Mouse (Mus musculus) midbrain, postnatal 0 days (tissue): ENCODE data around the gene Olfr906. TPM values are rescaled to one million over a fixed set of nuclear protein-coding genes. Genes with fewer than 3 reads are reported as not detected.

Experiments
- ATAC-seq: fragments of 200-750 bp; cut with Nextera tagmentation; 2 replicates; pipeline ENCODE4 v1.8.0; 2017; ENCODE audit warnings: moderate number of reproducible peaks, mild to moderate bottlenecking, moderate TSS enrichment, moderate library complexity; ENCODE audit not compliant: low FRiP score
- DNase-seq: peaks from one replicate; pipeline ENCODE4 v3.0.0-alpha.2; 2015; ENCODE audit warnings: low spot score
- H3K27ac ChIP-seq: fragments of 300-500 bp; sonication (generic); 2 replicates; pipeline ENCODE4 v1.5.1; 2014; ENCODE audit warnings: low read depth, mild to moderate bottlenecking, low read length, mixed read lengths
- H3K27me3 ChIP-seq: fragments of 300-500 bp; sonication (generic); 2 replicates; pipeline ENCODE4 v1.6.1; 2014; ENCODE audit warnings: low read length, control low read depth, mixed read lengths; ENCODE audit not compliant: insufficient read depth
- H3K36me3 ChIP-seq: fragments of 300-500 bp; sonication (generic); 2 replicates; pipeline ENCODE4 v1.6.1; 2014; ENCODE audit warnings: low read length, control low read depth, mixed read lengths; ENCODE audit not compliant: insufficient read depth
- H3K4me1 ChIP-seq: fragments of 300-500 bp; sonication (generic); 2 replicates; pipeline ENCODE4 v1.6.1; 2014; ENCODE audit warnings: mild to moderate bottlenecking, control low read depth, antibody characterized with exemption, low read length, mixed read lengths; ENCODE audit not compliant: insufficient read depth
- H3K4me2 ChIP-seq: fragments of 300-500 bp; sonication (generic); 2 replicates; pipeline ENCODE4 v1.6.1; 2014; ENCODE audit warnings: low read depth, mild to moderate bottlenecking, low read length, mixed read lengths; ENCODE audit not compliant: poor library complexity, severe bottlenecking
- H3K4me3 ChIP-seq: fragments of 300-500 bp; sonication (generic); 2 replicates; pipeline ENCODE4 v1.5.1; 2014; ENCODE audit warnings: low read depth, mild to moderate bottlenecking, low read length, moderate library complexity
- H3K9ac ChIP-seq: fragments of 300-500 bp; sonication (generic); replicated peaks from 2 replicates; pipeline ENCODE4 v1.6.1; 2014; ENCODE audit warnings: mild to moderate bottlenecking, low read length, moderate library complexity, mixed read lengths; ENCODE audit not compliant: poor library complexity, severe bottlenecking
- H3K9me3 ChIP-seq: fragments of 300-500 bp; sonication (generic); 2 replicates; pipeline ENCODE4 v1.6.1; 2016; ENCODE audit warnings: low read length, control low read depth
- CTCF ChIP-seq: IDR thresholded peaks from 2 replicates; pipeline ENCODE4 v1.5.1; 2016; ENCODE audit warnings: antibody characterized with exemption, mild to moderate bottlenecking
- WGBS: fragments of 180-500 bp; shearing (Covaris S2); extraction: QIAGEN DNeasy Blood & Tissue Kit; methylation state at CpG from one replicate; pipeline ENCODE4 v1.1.7; 2014; 5-methylcytosine and 5-hydroxymethylcytosine counted together
- polyA plus RNA-seq: library from polyadenylated mRNA; unstranded; fragments of >200 nt; fragmentation: Nextera tagmentation; extraction: Ambion mirVana; gene quantifications from 2 replicates; pipeline ENCODE4 v1.2.1, GENCODE M21; 2015
- total RNA-seq: library from RNA; depleted of rRNA; stranded (reverse); fragments of >200 nt; gene quantifications from 2 replicates; pipeline ENCODE4 v1.2.3, GENCODE M21; 2014; rRNA removed

The Olfr906 gene
- total RNA-seq (not detected in 2 replicates), polyA plus RNA-seq (not detected in 2 replicates)

DNA sequence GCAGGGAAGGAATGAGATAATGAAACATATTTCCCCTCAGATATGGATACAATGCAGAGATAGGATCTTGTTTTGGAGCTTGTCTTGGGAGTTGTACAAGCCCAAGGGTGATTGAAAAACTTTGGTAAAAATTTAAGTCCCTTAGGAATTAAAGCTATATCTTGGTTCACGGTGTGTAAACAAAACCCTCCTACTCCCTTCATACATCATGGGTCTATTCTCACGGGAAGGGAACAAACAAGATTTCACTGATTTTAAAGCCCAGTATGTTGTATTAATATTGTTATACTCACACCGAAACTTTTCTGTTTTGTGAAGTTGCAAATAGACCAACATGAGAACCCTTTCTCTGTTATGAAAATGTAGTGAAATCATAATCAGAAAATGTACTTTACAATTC lies at the start of gene Olfr906:
Gene Olfr906 (plus strand): TSS at position 301 of the 400 bp plus-strand sequence.
- Histone ChIP-seq H3K27ac (no peak within 1 kb of the TSS), H3K36me3 (no peaks in the 10 kb centered on the region), H3K9me3 (no peaks in the 10 kb centered on the region), H3K27me3 (no peaks in the 10 kb centered on the region), H3K4me1 (no peaks in the 10 kb centered on the region), H3K4me3 (no peak within 1 kb of the TSS), H3K9ac (no peak within 1 kb of the TSS), H3K4me2 (no peak within 1 kb of the TSS)
- DNase-seq (no peak), ATAC-seq (no peak)
- TF ChIP-seq CTCF: no peak
- 88% methylated on average over 3 of the region's 3 CpGs for WGBS

DNA sequence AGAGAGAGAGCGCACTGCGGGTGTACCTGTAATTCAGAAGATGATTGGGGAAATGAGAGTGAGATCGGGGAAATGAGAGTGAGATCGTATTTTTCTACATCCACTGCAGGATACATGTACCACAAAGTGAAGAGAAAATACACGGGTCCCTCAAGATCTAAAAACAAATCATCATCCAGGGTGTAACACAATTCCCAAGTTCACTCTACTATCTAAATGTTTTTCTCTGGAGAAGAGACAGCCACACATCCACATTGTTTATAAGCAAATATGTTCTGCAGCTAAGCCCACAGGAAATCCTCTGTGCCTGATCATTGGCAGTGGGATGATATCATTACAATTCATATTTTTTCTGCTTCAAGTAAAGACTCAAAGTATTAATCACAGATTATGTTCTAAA lies 39.5 kb upstream of the Olfr906 start, which contains the start of gene Olfr902:
Gene Olfr902 (plus strand): TSS at position 301 of the 400 bp plus-strand sequence.
- Histone ChIP-seq H3K36me3 (no peaks in the 10 kb centered on the region), H3K4me1 (no peaks in the 10 kb centered on the region), H3K9me3 (no peaks in the 10 kb centered on the region), H3K4me3 (no peak within 1 kb of the TSS), H3K27ac (no peak within 1 kb of the TSS), H3K27me3 (no peaks in the 10 kb centered on the region), H3K4me2 (no peak within 1 kb of the TSS), H3K9ac (no peak within 1 kb of the TSS)
- WGBS: 92% methylated on average over 5 of the region's 5 CpGs
- no peak for DNase-seq
- ATAC-seq: no peak
- no peak for TF ChIP-seq CTCF

DNA sequence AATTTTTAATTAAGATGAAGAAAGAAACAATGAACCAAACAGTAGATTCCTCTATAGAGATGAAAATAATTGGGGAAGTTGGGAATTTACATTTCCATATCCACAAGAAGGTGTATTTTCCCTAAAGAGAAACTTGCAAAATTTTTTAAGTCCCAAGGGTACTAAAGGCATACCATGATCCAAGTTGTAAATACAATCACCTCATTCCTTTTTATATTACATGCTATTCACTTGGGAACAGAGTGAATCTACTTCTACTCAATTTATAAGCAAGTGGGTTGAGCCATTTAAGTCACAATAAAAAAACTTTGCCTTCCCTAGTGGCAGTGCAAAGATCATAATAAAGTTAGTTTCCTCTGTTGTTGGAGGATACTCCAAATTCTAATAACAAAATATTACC lies 24.0 kb upstream of the Olfr906 start, which contains the start of gene Olfr904:
Gene Olfr904 (plus strand): TSS at position 301 of the 400 bp plus-strand sequence.
- TF ChIP-seq CTCF: no peak
- Histone ChIP-seq H3K4me3 (no peak within 1 kb of the TSS), H3K36me3 (no peaks in the 10 kb centered on the region), H3K27ac (no peak within 1 kb of the TSS), H3K4me2 (no peak within 1 kb of the TSS), H3K9me3 (no peaks in the 10 kb centered on the region), H3K27me3 (no peaks in the 10 kb centered on the region), H3K9ac (no peak within 1 kb of the TSS), H3K4me1 (no peaks in the 10 kb centered on the region)
- DNase-seq: no peak
- ATAC-seq: no peak

DNA sequence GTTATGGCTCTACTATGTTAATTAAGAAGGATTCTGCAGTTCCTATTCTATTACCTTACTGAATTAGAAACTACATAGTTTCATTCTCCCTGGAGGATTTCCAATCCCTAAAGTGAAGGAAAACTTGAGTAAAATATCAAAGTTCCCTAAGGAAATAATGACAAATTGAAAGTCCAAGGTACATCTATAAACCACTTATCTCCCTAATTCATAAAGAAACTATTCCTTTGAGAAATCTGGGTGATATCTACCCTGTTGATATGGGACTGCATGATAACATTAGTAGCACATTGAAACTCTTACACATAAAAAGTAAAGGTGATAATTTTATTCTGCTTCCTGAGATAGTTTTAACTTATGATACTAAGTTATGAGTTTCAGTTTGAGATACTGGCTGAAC lies 16.1 kb upstream of the Olfr906 start, which contains the start of gene Olfr905:
Gene Olfr905 (plus strand): TSS at position 301 of the 400 bp plus-strand sequence.
- DNase-seq (no peak), ATAC-seq (no peak)
- no peak within 1 kb of the TSS for H3K27ac ChIP-seq
- H3K36me3 ChIP-seq: no peaks in the 10 kb centered on the region
- no peak within 1 kb of the TSS for H3K4me2 ChIP-seq
- no peaks in the 10 kb centered on the region for H3K27me3 ChIP-seq
- TF ChIP-seq CTCF: no peak
- H3K4me3 ChIP-seq: no peak within 1 kb of the TSS
- no peak within 1 kb of the TSS for H3K9ac ChIP-seq
- no peaks in the 10 kb centered on the region for H3K4me1 ChIP-seq
- no peaks in the 10 kb centered on the region for H3K9me3 ChIP-seq

DNA sequence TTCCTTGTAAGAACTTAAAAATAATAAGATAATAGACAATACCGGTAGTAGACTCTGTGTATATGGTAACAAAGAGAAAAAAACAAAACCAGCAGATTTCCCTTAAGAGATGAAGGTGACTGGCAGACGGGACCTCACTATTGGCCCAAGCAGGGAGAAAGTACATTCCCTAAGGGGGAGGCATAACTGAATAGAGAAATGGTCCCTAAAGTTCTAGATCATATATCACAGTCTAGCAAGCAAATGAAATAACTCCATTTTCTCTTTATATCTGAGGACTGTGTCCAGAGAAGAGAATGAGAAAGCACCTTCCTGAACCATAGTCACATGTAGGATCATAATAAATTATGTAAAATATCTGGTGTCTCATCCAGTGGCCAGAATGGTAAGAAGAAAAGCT lies 8.6 kb downstream of the Olfr906 start, which contains the start of gene Olfr907:
Gene Olfr907 (plus strand): TSS at position 301 of the 400 bp plus-strand sequence.
- Histone ChIP-seq H3K9ac (no peak within 1 kb of the TSS), H3K4me1 (no peaks in the 10 kb centered on the region), H3K4me2 (no peak within 1 kb of the TSS), H3K27ac (no peak within 1 kb of the TSS), H3K4me3 (no peak within 1 kb of the TSS), H3K36me3 (no peaks in the 10 kb centered on the region), H3K27me3 (no peaks in the 10 kb centered on the region), H3K9me3 (no peaks in the 10 kb centered on the region)
- whole genome bisulfite sequencing: 79% methylated on average over 2 of the region's 2 CpGs
- TF ChIP-seq CTCF: no peak
- DNase-seq (no peak), ATAC-seq (no peak)

DNA sequence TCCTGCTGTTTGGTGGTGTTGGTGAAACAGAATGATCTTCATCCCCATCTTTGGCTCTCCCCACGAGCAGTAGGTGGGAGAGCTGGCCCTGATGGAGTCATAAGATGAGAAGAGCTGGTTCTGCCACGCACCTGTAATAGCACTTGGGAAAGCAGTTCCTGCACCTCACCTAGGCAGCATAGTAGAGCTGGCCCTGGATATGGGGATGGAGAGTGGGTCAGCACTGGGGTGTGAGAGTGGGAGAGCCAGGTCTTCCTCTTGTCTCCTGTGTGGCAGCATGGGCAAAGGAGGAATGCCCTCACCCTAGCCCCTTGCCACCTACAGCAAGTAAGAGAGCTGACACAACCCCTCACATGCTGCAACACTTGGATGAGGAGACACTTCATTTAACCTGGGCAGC lies 25.5 kb downstream of the Olfr906 start:
- Histone ChIP-seq H3K27me3 (no peaks in the 10 kb centered on the region), H3K4me3 (no peak overlapping the region), H3K36me3 (no peaks in the 10 kb centered on the region), H3K4me2 (no peak overlapping the region), H3K9ac (no peak overlapping the region), H3K4me1 (no peaks in the 10 kb centered on the region), H3K27ac (no peak overlapping the region), H3K9me3 (no peaks in the 10 kb centered on the region)
- no peak for DNase-seq
- no peak for ATAC-seq
- 56% methylated on average over 2 of the region's 2 CpGs for WGBS
- no peak for TF ChIP-seq CTCF
